In the genomic region with DNA sequence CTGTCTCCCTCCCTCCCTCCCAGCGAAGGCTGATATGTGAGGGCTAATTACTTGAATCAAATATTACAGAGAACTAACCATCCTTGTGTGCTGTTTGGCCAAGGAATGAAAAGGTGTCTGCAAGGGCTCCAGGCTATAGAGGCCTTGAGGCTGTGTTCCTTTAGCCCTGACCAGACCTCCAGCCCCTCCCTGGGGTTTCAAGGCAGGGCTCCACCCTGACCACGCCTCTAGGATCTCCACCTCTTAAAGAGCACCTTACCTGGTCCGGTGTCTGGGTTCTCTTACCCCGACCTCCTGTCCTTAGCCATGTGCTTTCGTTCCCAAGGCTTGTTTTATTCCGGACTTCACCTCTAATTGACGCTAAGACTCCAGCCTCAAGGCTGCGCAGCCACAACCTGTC, we compare ENCODE assay signal across 10 mouse cellular contexts.
DNase-seq lines count a peak whose midpoint lies in the region.
"Had no signal": no experiment of that assay in that cellular context is flagged by ENCODE, and none has a peak within 500 bp of the region (broad histone marks: within the 10 kb centered on the region; RNA-seq: fewer than 3 reads in every experiment).

No protein-coding gene starts in this region.

- H3K9me3 ChIP-seq in heart, embryonic 10.5 days = no peaks in the 10 kb centered on the region
- H3K9me3 ChIP-seq: liver, embryonic 13.5 days had no signal

- H3K4me3 ChIP-seq in heart, embryonic 10.5 days = 0 out of 2 replicates have a peak overlapping the region, but pooled peaks have one; percentile 15
- H3K4me3 ChIP-seq: gastrocnemius, adult 2 months; liver, embryonic 13.5 days had no signal

- DNase-seq in heart, embryonic 10.5 days (ENCODE audit: low spot score) = no peak
- no peak for DNase-seq in heart, postnatal 14 days
- peak; percentile 43 for DNase-seq in retina, postnatal 1 day
- no peak for DNase-seq in retina, embryonic 14.5 days (ENCODE audit: low spot score)
- peak; percentile 30 for DNase-seq in kidney, postnatal 14 days
- no peak for DNase-seq in thymus, postnatal 14 days
- DNase-seq in urinary bladder, adult 18-20 months (ENCODE audit: low spot score in 2 of 2) = no peak
- DNase-seq in spleen, adult 12 weeks (ENCODE audit: low spot score) = no peak
- DNase-seq: gastrocnemius, adult 2 months; liver, embryonic 13.5 days had no signal

- no peaks in the 10 kb centered on the region for H3K27me3 ChIP-seq in heart, embryonic 10.5 days (ENCODE audit: insufficient read depth, poor library complexity, severe bottlenecking)
- H3K27me3 ChIP-seq: liver, embryonic 13.5 days had no signal

- H3K4me1 ChIP-seq in heart, embryonic 10.5 days = peaks cover 36% of the 10 kb centered on the region

- H3K27ac ChIP-seq in heart, embryonic 10.5 days = peak overlapping the region; percentile 42; the same call in 1 of the 2 replicates
- H3K27ac ChIP-seq: gastrocnemius, adult 2 months; liver, embryonic 13.5 days had no signal

- WGBS in heart, embryonic 10.5 days = 35% methylated on average over 8 of the region's 8 CpGs

- intact Hi-C loops in heart, postnatal 14 days (cut with DNase I) = loop anchor here (5.0 kb wide), 1 partner anchor 148 kb away; no protein-coding TSS in a partner anchor

- peaks cover 48% of the 10 kb centered on the region for H3K36me3 ChIP-seq in heart, embryonic 10.5 days

Comparison
In these comparisons a context has a peak if more than half of its experiments do, and no peak if none do; other contexts are left out.
1. DNase-seq: peak in retina, postnatal 1 day (single experiment) and kidney, postnatal 14 days (single experiment); none in heart, embryonic 10.5 days (single experiment), heart, postnatal 14 days (0 of 2), retina, embryonic 14.5 days (single experiment), thymus, postnatal 14 days (single experiment), urinary bladder, adult 18-20 months (0 of 2) and spleen, adult 12 weeks (single experiment).